Mouse (Mus musculus): ENCODE measurements at regions not wholly inside any gene's neighbourhood (a gene's known extent, or its start where the extent isn't known, plus 50 kb on each side); places are given as distances from the start of the nearest gene placed in this dataset.
"Not testable (repeated sequence)": the region's sequence is repeated elsewhere in the genome, so short reads cannot be mapped to it uniquely, and the experiment has no call there.

GRCm38 (mm10) chr4:101366905-101367679, 52.0 kb upstream of the Ak4 start:
- no peaks in the 10 kb centered on the region for H3K27me3 ChIP-seq
- ATAC-seq (replicated peaks; ENCODE audit: low FRiP score): no peak
- 67% methylated on average over 13 of the region's 13 CpGs for WGBS
- no peaks in the 10 kb centered on the region for H3K36me3 ChIP-seq
- H3K27ac ChIP-seq: no peak overlapping the region
- no peak overlapping the region for H3K4me2 ChIP-seq
- H3K9me3 ChIP-seq (replicated peaks): no peaks in the 10 kb centered on the region
- no peak overlapping the region for H3K9ac ChIP-seq
- no peak overlapping the region for H3K4me3 ChIP-seq (replicated peaks)
- H3K4me1 ChIP-seq: 0 out of 2 replicates have a peak, but pooled peaks cover 2% of the 10 kb centered on the region

GRCm38 (mm10) chr4:101365299-101365698, 53.8 kb upstream of the Ak4 start:
- no peaks in the 10 kb centered on the region for H3K9me3 ChIP-seq (replicated peaks)
- H3K9ac ChIP-seq: no peak overlapping the region
- WGBS: 78% methylated on average over 3 of the region's 3 CpGs
- no peak for ATAC-seq (replicated peaks; ENCODE audit: low FRiP score)
- no peaks in the 10 kb centered on the region for H3K36me3 ChIP-seq
- no peak overlapping the region for H3K27ac ChIP-seq
- no peaks in the 10 kb centered on the region for H3K27me3 ChIP-seq
- H3K4me2 ChIP-seq: no peak overlapping the region
- no peak overlapping the region for H3K4me3 ChIP-seq (replicated peaks)
- 0 out of 2 replicates have a peak, but pooled peaks cover 2% of the 10 kb centered on the region for H3K4me1 ChIP-seq

DNA sequence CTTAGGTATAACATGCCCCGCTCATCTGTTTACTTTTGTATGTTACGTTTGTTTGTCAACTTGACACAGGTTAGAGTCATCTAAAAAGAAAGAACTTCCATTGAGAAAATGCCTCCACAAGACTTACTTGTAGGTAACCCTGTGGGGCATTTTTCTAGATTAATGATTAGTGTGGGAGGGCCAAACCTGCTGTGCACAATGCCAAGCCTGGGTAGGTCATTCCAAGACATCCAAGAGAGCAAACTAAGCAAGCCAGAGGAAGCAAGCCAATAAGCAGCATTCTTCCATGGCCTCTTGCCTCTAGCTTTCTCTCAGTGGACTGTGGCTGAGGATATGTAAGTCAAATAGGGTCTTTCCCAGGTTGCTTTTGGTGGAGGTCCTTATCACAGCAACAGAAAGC, 54.4 kb upstream of the Ak4 start:
- WGBS: 87% methylated on average over 2 of the region's 2 CpGs
- H3K9ac ChIP-seq: no peak overlapping the region
- no peaks in the 10 kb centered on the region for H3K36me3 ChIP-seq
- H3K4me2 ChIP-seq: no peak overlapping the region
- 0 out of 2 replicates have a peak, but pooled peaks cover 2% of the 10 kb centered on the region for H3K4me1 ChIP-seq
- no peaks in the 10 kb centered on the region for H3K27me3 ChIP-seq
- H3K9me3 ChIP-seq (replicated peaks): no peaks in the 10 kb centered on the region
- no peak overlapping the region for H3K27ac ChIP-seq
- no peak overlapping the region for H3K4me3 ChIP-seq (replicated peaks)
- no peak for ATAC-seq (replicated peaks; ENCODE audit: low FRiP score)

DNA sequence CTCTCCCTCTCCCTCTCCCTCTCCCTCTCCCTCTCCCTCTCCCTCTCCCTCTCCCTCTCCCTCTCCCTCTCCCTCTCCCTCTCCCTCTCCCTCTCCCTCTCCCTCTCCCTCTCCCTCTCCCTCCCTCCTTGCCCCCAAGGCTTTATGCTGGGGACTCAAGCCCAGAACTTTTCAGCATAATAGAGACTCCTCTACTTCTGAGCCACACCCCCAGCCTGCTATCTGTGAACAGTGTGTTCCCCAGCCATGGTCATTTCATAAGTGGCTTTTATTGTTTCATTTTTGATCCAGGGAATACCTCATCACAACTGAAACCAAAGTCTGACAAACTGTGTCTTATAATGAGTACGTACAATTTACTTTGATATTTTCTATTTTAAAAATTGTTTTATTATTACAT, 55.8 kb upstream of the Ak4 start:
- not testable (repeated sequence) for H3K4me3 ChIP-seq (replicated peaks); H3K9me3 ChIP-seq (replicated peaks); H3K4me1 ChIP-seq; H3K4me2 ChIP-seq; H3K36me3 ChIP-seq; H3K9ac ChIP-seq; ATAC-seq (replicated peaks; ENCODE audit: low FRiP score); H3K27me3 ChIP-seq; H3K27ac ChIP-seq
- 91% methylated on average over 1 of the region's 1 CpGs for WGBS

- H3K27me3 ChIP-seq: no peaks in the 10 kb centered on the region
- WGBS: 94% methylated on average over 1 of the region's 1 CpGs
- no peaks in the 10 kb centered on the region for H3K9me3 ChIP-seq (replicated peaks)
- H3K4me1 ChIP-seq: no peaks in the 10 kb centered on the region; the same call in 1 of the 2 replicates
- no peak overlapping the region for H3K4me3 ChIP-seq (replicated peaks)
- H3K27ac ChIP-seq: no peak overlapping the region
- H3K4me2 ChIP-seq: no peak overlapping the region
- no peak overlapping the region for H3K9ac ChIP-seq
- H3K36me3 ChIP-seq: no peaks in the 10 kb centered on the region
- ATAC-seq (replicated peaks; ENCODE audit: low FRiP score): no peak
These were observed 57.3 kb upstream of the Ak4 start for GRCm38 (mm10) chr4:101361779-101362178.

DNA sequence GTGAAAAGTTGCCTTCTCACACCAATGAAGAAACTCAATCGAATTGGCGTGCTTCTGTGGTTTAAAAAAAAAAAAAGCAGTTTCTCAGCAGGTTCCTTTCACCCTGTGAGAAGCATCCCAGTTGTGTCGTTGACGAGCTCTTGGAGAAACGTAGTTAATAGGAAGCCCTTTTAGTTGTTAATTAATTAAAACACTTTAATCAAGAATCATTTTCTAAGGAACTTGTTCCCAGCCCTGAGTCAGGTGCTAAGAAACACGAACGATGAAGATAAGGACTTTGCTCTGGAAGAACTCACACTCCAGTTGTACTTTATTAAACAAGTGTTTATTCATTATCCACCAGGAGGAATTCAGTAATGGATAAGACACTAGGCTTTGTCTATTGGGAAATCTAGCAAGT, 58.8 kb upstream of the Ak4 start:
- Histone ChIP-seq H3K9ac (no peak overlapping the region), H3K36me3 (no peaks in the 10 kb centered on the region), H3K27me3 (peaks cover 2% of the 10 kb centered on the region; the same call in 1 of the 2 replicates), H3K4me1 (peaks cover 5% of the 10 kb centered on the region), H3K27ac (peak overlapping the region; percentile 66), H3K4me2 (no peak overlapping the region), H3K9me3 (replicated peaks) (no peaks in the 10 kb centered on the region), H3K4me3 (replicated peaks) (no peak overlapping the region)
- 81% methylated on average over 7 of the region's 7 CpGs for WGBS
- ATAC-seq (replicated peaks; ENCODE audit: low FRiP score): no peak

DNA sequence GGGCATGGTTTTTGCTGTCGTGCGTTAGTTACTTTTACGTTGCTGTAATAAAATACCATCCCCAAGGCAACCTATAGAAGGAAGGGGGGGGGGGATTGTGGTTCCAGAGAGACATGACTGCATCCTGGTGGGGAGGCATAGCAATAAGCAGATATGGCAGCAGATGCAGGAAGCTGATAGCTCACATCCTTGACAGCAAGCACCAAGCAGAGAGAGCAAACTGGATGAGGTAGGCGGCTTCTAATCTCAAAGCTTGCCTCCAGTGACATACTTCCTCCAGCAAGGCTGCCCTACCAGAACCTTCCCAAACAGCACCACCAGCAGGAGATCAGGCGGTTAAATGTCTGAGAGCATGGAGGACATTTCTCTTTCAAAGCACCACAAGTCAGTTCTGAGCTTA, 60.0 kb upstream of the Ak4 start:
- 83% methylated on average over 5 of the region's 5 CpGs for WGBS
- ATAC-seq (replicated peaks; ENCODE audit: low FRiP score): no peak
- H3K9me3 ChIP-seq (replicated peaks): no peaks in the 10 kb centered on the region
- H3K27me3 ChIP-seq: peaks cover 4% of the 10 kb centered on the region; the same call in 1 of the 2 replicates
- peaks cover 16% of the 10 kb centered on the region for H3K4me1 ChIP-seq
- no peak overlapping the region for H3K27ac ChIP-seq
- no peak overlapping the region for H3K4me3 ChIP-seq (replicated peaks)
- no peak overlapping the region for H3K9ac ChIP-seq
- no peaks in the 10 kb centered on the region for H3K36me3 ChIP-seq
- no peak overlapping the region for H3K4me2 ChIP-seq

DNA sequence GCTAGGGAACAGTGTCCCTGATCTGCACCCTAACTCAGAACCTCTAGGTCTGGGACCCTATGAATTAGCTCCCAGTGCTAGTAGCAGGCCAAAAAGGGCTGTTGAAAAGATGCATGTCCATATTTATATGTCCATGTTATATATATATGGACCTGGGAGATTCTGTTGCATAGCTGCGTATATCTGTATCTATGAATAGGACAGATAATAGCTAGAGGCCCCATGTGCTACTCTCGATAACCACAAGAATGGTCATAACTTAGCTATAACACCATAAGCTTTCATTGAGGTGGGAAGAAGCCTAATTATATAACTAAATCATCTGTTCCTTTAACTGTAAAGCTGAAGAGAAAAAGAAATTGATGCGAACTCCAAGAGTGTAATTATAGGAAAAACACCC, 60.6 kb upstream of the Ak4 start:
- whole genome bisulfite sequencing: 95% methylated on average over 3 of the region's 3 CpGs
- Histone ChIP-seq H3K36me3 (no peaks in the 10 kb centered on the region), H3K4me3 (replicated peaks) (no peak overlapping the region), H3K27ac (no peak overlapping the region), H3K4me1 (peaks cover 20% of the 10 kb centered on the region), H3K27me3 (peaks cover 4% of the 10 kb centered on the region; the same call in 1 of the 2 replicates), H3K4me2 (no peak overlapping the region), H3K9me3 (replicated peaks) (no peaks in the 10 kb centered on the region), H3K9ac (no peak overlapping the region)
- ATAC-seq (replicated peaks; ENCODE audit: low FRiP score): no peak

- no peak for ATAC-seq (replicated peaks; ENCODE audit: low FRiP score)
- H3K9me3 ChIP-seq (replicated peaks): no peaks in the 10 kb centered on the region
- peaks cover 4% of the 10 kb centered on the region; the same call in 1 of the 2 replicates for H3K27me3 ChIP-seq
- peak overlapping the region; percentile 92 for H3K4me2 ChIP-seq
- H3K4me3 ChIP-seq (replicated peaks): no peak overlapping the region
- 78% methylated on average over 8 of the region's 8 CpGs for WGBS
- H3K4me1 ChIP-seq: peaks cover 21% of the 10 kb centered on the region
- H3K9ac ChIP-seq: no peak overlapping the region
- H3K27ac ChIP-seq: peak overlapping the region; percentile 86
- H3K36me3 ChIP-seq: no peaks in the 10 kb centered on the region
These were observed 61.2 kb upstream of the Ak4 start for GRCm38 (mm10) chr4:101357923-101358322.

DNA sequence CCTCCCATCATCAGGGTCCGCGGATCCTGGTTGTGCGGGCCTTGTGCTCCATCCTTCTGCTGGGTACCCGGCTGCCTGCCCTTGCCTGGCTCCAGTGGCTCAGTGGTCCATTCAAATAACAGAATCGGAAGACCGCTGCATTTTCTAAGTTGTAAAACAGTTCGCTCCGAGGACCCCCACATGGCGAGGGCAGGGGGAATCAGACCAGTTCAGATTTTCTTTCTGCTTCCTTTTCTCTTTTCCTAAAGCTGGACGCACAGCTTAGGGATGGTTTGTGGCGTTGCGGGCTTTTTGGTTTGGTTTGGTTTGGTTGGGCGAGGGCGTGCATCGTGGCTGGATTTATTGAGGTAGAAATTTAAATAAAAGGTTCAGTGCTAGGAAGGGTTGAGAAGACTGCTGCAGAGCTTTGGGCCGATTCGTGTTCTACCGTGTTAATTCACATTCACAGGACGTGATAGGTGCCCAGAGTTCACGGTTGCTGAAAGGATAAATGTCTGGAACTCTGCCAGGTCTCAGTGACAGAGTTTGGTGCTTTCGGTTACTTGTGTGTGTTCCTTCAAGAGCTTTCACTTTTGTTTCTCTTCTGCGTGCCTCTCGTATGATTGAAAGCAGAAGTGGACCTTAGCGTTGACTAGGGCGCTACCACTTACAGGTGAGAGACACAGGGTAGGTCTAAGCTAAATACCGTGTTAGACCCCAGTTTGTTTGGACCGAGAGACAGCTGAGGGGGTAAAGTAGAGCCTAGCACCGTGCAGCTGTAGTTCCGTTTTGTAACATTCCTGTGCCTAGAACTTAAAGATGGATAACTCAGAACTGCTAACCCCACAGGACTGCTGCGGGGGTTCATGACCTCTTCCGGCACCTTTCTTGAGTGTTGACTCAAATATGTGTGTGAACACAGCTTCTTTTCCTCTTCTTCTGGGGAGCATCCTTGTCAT, 61.9 kb upstream of the Ak4 start:
- H3K27ac ChIP-seq: peak overlapping the region; percentile 86
- ATAC-seq (replicated peaks; ENCODE audit: low FRiP score): no peak
- peaks cover 21% of the 10 kb centered on the region for H3K4me1 ChIP-seq
- H3K4me2 ChIP-seq: peak overlapping the region; percentile 92
- H3K9me3 ChIP-seq (replicated peaks): no peaks in the 10 kb centered on the region
- WGBS: 13% methylated on average over 31 of the region's 31 CpGs
- H3K9ac ChIP-seq: peak overlapping the region; percentile 49
- peaks cover 4% of the 10 kb centered on the region; the same call in 1 of the 2 replicates for H3K27me3 ChIP-seq
- H3K36me3 ChIP-seq: no peaks in the 10 kb centered on the region
- H3K4me3 ChIP-seq (replicated peaks): peak overlapping the region; percentile 90

DNA sequence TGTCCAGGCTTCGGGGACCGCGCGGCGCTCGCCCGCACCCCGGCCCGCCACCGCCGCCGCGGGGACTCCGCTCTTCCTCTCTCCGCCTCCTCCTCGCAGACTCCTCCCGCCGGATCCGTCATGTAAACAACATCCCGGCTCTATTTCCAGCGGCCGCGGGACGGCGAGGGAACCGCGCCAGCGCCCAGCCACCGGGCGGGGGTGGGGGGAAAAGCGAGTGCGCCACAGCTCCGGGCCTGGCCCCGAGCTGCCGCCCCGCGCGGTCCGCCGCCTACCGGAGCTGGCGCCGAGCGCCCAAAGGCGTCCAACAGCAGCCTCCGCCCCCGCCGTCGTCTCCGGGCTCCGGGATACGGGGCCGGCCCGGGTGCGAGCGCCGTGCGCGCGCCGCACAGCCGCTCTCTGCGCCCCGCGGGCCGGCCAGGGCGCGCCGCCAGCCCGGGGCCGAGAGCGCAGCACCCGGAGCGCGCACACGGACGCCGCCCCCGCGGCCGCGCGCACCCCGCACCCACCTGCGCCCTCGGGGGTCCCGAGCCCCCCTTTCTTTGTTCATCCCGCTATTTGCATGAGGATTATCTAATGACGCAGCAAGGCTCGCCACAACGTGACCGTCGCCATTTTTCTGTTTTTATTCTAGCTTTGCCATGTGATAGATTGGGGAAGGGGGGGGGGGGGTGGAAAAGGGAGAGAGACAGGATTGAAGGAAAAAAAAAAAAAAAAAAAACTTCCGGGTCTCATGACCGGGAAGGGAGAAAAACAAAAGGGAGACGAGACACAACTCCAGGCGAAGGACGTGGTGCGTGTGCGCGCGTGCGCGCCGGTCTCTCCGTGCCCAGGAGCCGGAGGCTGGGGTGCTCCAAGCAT, 62.8 kb upstream of the Ak4 start:
- ATAC-seq (replicated peaks; ENCODE audit: low FRiP score): peak; percentile 83
- WGBS: under 1% methylated on average over 103 of the region's 107 CpGs
- no peaks in the 10 kb centered on the region for H3K9me3 ChIP-seq (replicated peaks)
- peaks cover 4% of the 10 kb centered on the region; the same call in 1 of the 2 replicates for H3K27me3 ChIP-seq
- peaks cover 21% of the 10 kb centered on the region for H3K4me1 ChIP-seq
- H3K9ac ChIP-seq: peak overlapping the region; percentile 79
- peak overlapping the region; percentile 92 for H3K4me2 ChIP-seq
- H3K36me3 ChIP-seq: no peaks in the 10 kb centered on the region
- peak overlapping the region; percentile 90 for H3K4me3 ChIP-seq (replicated peaks)
- H3K27ac ChIP-seq: peak overlapping the region; percentile 86
